In the genomic region with DNA sequence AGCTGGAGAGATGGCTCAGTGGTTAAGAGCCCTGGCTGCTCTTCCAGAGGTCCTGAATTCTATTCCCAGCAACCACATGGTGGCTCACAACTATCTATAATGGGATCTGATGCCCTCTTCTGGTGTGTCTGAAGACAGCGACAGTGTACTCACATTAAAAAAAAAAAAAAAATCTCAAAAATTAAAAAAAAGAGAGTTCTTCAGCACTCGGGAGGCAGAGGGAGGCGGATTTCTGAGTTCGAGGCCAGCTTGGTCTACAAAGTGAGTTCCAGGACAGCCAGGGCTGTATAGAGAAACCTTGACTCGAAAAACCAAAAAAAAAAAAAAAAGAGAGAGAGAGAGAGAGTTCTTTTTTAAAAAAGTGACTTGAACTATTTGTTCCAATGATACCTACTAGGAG, we compare ENCODE assay signal across 8 mouse cellular contexts. TPM values are rescaled to one million over a fixed set of nuclear protein-coding genes. Genes with fewer than 3 reads are reported as not detected.
DNase-seq lines count a peak whose midpoint lies in the region; ATAC-seq and TF ChIP-seq lines count a peak whose summit lies in the region.
"Not testable (repeated sequence)": the region's sequence is repeated elsewhere in the genome, so short reads cannot be mapped to it uniquely, and the experiment has no call there.

No protein-coding gene starts in this region.

- not testable (repeated sequence) for TF ChIP-seq EP300 in stomach, postnatal 0 days (optimal IDR thresholded peaks at IDR 0.05)

- H3K27me3 ChIP-seq in forebrain, embryonic 13.5 days, result peaks cover 19% of the 10 kb centered on the region
- not testable (repeated sequence) for H3K27me3 ChIP-seq in heart, embryonic 14.5 days (ENCODE audit: control insufficient read depth, insufficient read depth, low read length); hindbrain, postnatal 0 days (ENCODE audit: insufficient read depth, low read length); stomach, postnatal 0 days (ENCODE audit: control insufficient read depth, insufficient read depth, low read length)
- peaks cover 41% of the 10 kb centered on the region for H3K27me3 ChIP-seq in liver, embryonic 15.5 days
- peaks cover 22% of the 10 kb centered on the region for H3K27me3 ChIP-seq in midbrain, embryonic 13.5 days

- H3K9me3 ChIP-seq in forebrain, embryonic 13.5 days (replicated peaks); heart, embryonic 14.5 days (ENCODE audit: control insufficient read depth, low read length); hindbrain, postnatal 0 days (ENCODE audit: low read length); liver, embryonic 15.5 days (replicated peaks); midbrain, embryonic 13.5 days; stomach, postnatal 0 days (ENCODE audit: control insufficient read depth, low read length): not testable (repeated sequence)

- H3K4me3 ChIP-seq in cortical plate, adult 2 months (ENCODE audit: insufficient read depth, low read length), result peak overlapping the region; percentile 36; the same call in 1 of the 2 replicates
- H3K4me3 ChIP-seq in forebrain, embryonic 13.5 days; midbrain, embryonic 13.5 days (replicated peaks): not testable (repeated sequence)
- peak overlapping the region; percentile 72 to 78 for H3K4me3 ChIP-seq in heart, embryonic 14.5 days (ENCODE audit: control insufficient read depth in 1 of 2, insufficient read depth in 1 of 2, low read depth in 1 of 2, low read length in 2 of 2)
- H3K4me3 ChIP-seq in hindbrain, postnatal 0 days (ENCODE audit: low read length), result peak overlapping the region; percentile 39; the same call in 1 of the 2 replicates
- peak overlapping the region; percentile 50; the same call in 1 of the 2 replicates for H3K4me3 ChIP-seq in left cerebral cortex, adult 2 months
- H3K4me3 ChIP-seq in liver, embryonic 15.5 days (replicated peaks), result peak overlapping the region; percentile 58
- peak overlapping the region; percentile 64 for H3K4me3 ChIP-seq in stomach, postnatal 0 days (ENCODE audit: low read depth, low read length)

- not testable (repeated sequence) for DNase-seq in hindbrain, postnatal 0 days (ENCODE audit: low spot score); left cerebral cortex, adult 2 months (ENCODE audit: extremely low spot score in 1 of 2, low spot score in 2 of 2); stomach, postnatal 0 days (ENCODE audit: low spot score)

- not testable (repeated sequence) for H3K27ac ChIP-seq in cortical plate, adult 2 months (ENCODE audit: insufficient read depth, low read length); forebrain, embryonic 13.5 days; hindbrain, postnatal 0 days; left cerebral cortex, adult 2 months; liver, embryonic 15.5 days (replicated peaks); midbrain, embryonic 13.5 days
- H3K27ac ChIP-seq in heart, embryonic 14.5 days (replicated peaks in 1 of 2; ENCODE audit: control insufficient read depth in 1 of 2, insufficient read depth in 1 of 2, low read depth in 2 of 2, low read length in 2 of 2), result peak overlapping the region in 1 of 2 experiments; percentile 58; a peak in 1 of 4 replicates
- H3K27ac ChIP-seq in stomach, postnatal 0 days (replicated peaks), result peak overlapping the region; percentile 65; the same call in 1 of the 2 replicates

- intact Hi-C loops in left cerebral cortex, adult 2 months (cut with DNase I), result loop anchor here (10.0 kb wide), 1 partner anchor 404 kb away; no protein-coding TSS in a partner anchor

- H3K4me1 ChIP-seq in cortical plate, adult 2 months (ENCODE audit: control insufficient read depth, insufficient read depth, low read length); heart, embryonic 14.5 days (ENCODE audit: control insufficient read depth in 2 of 2, insufficient read depth in 2 of 2, low read length in 2 of 2); hindbrain, postnatal 0 days (ENCODE audit: insufficient read depth, low read length); stomach, postnatal 0 days (replicated peaks; ENCODE audit: control insufficient read depth, insufficient read depth): not testable (repeated sequence)
- peaks cover 13% of the 10 kb centered on the region for H3K4me1 ChIP-seq in forebrain, embryonic 13.5 days
- H3K4me1 ChIP-seq in liver, embryonic 15.5 days (replicated peaks), result peaks cover 12% of the 10 kb centered on the region
- H3K4me1 ChIP-seq in midbrain, embryonic 13.5 days (replicated peaks), result peaks cover 10% of the 10 kb centered on the region; the same call in 1 of the 2 replicates

- H3K4me2 ChIP-seq in forebrain, embryonic 13.5 days, result peak overlapping the region; percentile 76
- peak overlapping the region; percentile 92 for H3K4me2 ChIP-seq in heart, embryonic 14.5 days (ENCODE audit: low read length)
- peak overlapping the region; percentile 75 for H3K4me2 ChIP-seq in hindbrain, postnatal 0 days (ENCODE audit: low read depth, low read length)
- H3K4me2 ChIP-seq in liver, embryonic 15.5 days, result peak overlapping the region; percentile 69
- peak overlapping the region; percentile 75 for H3K4me2 ChIP-seq in midbrain, embryonic 13.5 days (replicated peaks)
- H3K4me2 ChIP-seq in stomach, postnatal 0 days (replicated peaks; ENCODE audit: low read depth), result peak overlapping the region; percentile 79; the same call in 1 of the 2 replicates

- not testable (repeated sequence) for TF ChIP-seq CTCF in cortical plate, adult 2 months (IDR thresholded peaks at IDR 0.05; ENCODE audit: extremely low read depth, insufficient read depth, low read length); hindbrain, postnatal 0 days (IDR thresholded peaks at IDR 0.05; ENCODE audit: low read depth); left cerebral cortex, adult 2 months (IDR thresholded peaks at IDR 0.05); stomach, postnatal 0 days (IDR thresholded peaks at IDR 0.05; ENCODE audit: low read depth)

- not testable (repeated sequence) for H3K36me3 ChIP-seq in forebrain, embryonic 13.5 days (ENCODE audit: poor library complexity, severe bottlenecking); hindbrain, postnatal 0 days (ENCODE audit: insufficient read depth, low read length); liver, embryonic 15.5 days (replicated peaks); midbrain, embryonic 13.5 days; stomach, postnatal 0 days (ENCODE audit: control insufficient read depth, insufficient read depth, low read length)
- peaks cover 13% of the 10 kb centered on the region for H3K36me3 ChIP-seq in heart, embryonic 14.5 days (ENCODE audit: control insufficient read depth, insufficient read depth, low read length)

- TF ChIP-seq POLR2A in cortical plate, adult 2 months (IDR thresholded peaks at IDR 0.05; ENCODE audit: extremely low read depth, insufficient read depth, low read length), result not testable (repeated sequence)

- WGBS in forebrain, embryonic 13.5 days, result 72% methylated on average over 5 of the region's 5 CpGs
- WGBS in heart, embryonic 14.5 days, result 61% methylated on average over 5 of the region's 5 CpGs
- WGBS in hindbrain, postnatal 0 days, result 73% methylated on average over 5 of the region's 5 CpGs
- WGBS in liver, embryonic 15.5 days (ENCODE audit: insufficient replicate concordance), result 56% methylated on average over 5 of the region's 5 CpGs
- 81% methylated on average over 5 of the region's 5 CpGs for WGBS in midbrain, embryonic 13.5 days
- WGBS in stomach, postnatal 0 days, result 72% methylated on average over 5 of the region's 5 CpGs

- not testable (repeated sequence) for ATAC-seq in forebrain, embryonic 13.5 days; heart, embryonic 14.5 days (ENCODE audit: insufficient number of reproducible peaks, insufficient read depth, low FRiP score, low read depth); hindbrain, postnatal 0 days; liver, embryonic 15.5 days (ENCODE audit: insufficient read depth); midbrain, embryonic 13.5 days; stomach, postnatal 0 days (ENCODE audit: low FRiP score, low TSS enrichment)

- H3K9ac ChIP-seq in forebrain, embryonic 13.5 days; hindbrain, postnatal 0 days (replicated peaks; ENCODE audit: low read length); liver, embryonic 15.5 days; midbrain, embryonic 13.5 days (replicated peaks); stomach, postnatal 0 days (ENCODE audit: low read length): not testable (repeated sequence)
- H3K9ac ChIP-seq in heart, embryonic 14.5 days (ENCODE audit: low read length), result peak overlapping the region; percentile 75

RNA-seq across cellular contexts. Expression of a gene that starts 0.5 kb away (rescaled TPM):
- 14.2 and 14.7 TPM in 2 replicates for polyA plus RNA-seq in cortical plate, adult 2 months (2012; rRNA removed)
- 12.3 and 13.8 TPM in 2 replicates for polyA plus RNA-seq in forebrain, embryonic 13.5 days (2015; fragmentation: Nextera tagmentation; extraction: Ambion mirVana)
- polyA plus RNA-seq in heart, embryonic 14.5 days (2014; fragmentation: Nextera tagmentation; extraction: Ambion mirVana), result 134 and 141 TPM in 2 replicates
- 6.3 and 12.6 TPM in 2 replicates for total RNA-seq in hindbrain, postnatal 0 days (2014; rRNA removed)
- polyA plus RNA-seq in hindbrain, postnatal 0 days (2015; fragmentation: Nextera tagmentation; extraction: Ambion mirVana), result 26.4 and 28.1 TPM in 2 replicates
- total RNA-seq in left cerebral cortex, adult 2 months (2021), result 1 to 10 TPM; 4.8 to 5.0 TPM
- 21.1 and 21.4 TPM in 2 replicates for polyA plus RNA-seq in liver, embryonic 15.5 days (2015; fragmentation: Nextera tagmentation; extraction: Ambion mirVana)
- 14.8 and 19.7 TPM in 2 replicates for polyA plus RNA-seq in midbrain, embryonic 13.5 days (2015; fragmentation: Nextera tagmentation; extraction: Ambion mirVana)
- polyA plus RNA-seq in stomach, postnatal 0 days (2015; fragmentation: Nextera tagmentation; extraction: Ambion mirVana), result 84.7 and 95.1 TPM in 2 replicates

RNA-seq across cellular contexts. Expression of a gene that starts 19.4 kb away (rescaled TPM):
- polyA plus RNA-seq in cortical plate, adult 2 months (2012; rRNA removed), result 202 and 207 TPM in 2 replicates
- polyA plus RNA-seq in forebrain, embryonic 13.5 days (2015; fragmentation: Nextera tagmentation; extraction: Ambion mirVana), result 49.0 and 56.2 TPM in 2 replicates
- polyA plus RNA-seq in heart, embryonic 14.5 days (2014; fragmentation: Nextera tagmentation; extraction: Ambion mirVana), result 49.7 and 55.1 TPM in 2 replicates
- 91.4 and 92.8 TPM in 2 replicates for total RNA-seq in hindbrain, postnatal 0 days (2014; rRNA removed)
- 67.2 and 69.0 TPM in 2 replicates for polyA plus RNA-seq in hindbrain, postnatal 0 days (2015; fragmentation: Nextera tagmentation; extraction: Ambion mirVana)
- total RNA-seq in left cerebral cortex, adult 2 months (2021), result 100 to 1,000 TPM; 281 to 290 TPM
- 18.8 and 20.8 TPM in 2 replicates for polyA plus RNA-seq in liver, embryonic 15.5 days (2015; fragmentation: Nextera tagmentation; extraction: Ambion mirVana)
- 67.8 and 69.0 TPM in 2 replicates for polyA plus RNA-seq in midbrain, embryonic 13.5 days (2015; fragmentation: Nextera tagmentation; extraction: Ambion mirVana)
- polyA plus RNA-seq in stomach, postnatal 0 days (2015; fragmentation: Nextera tagmentation; extraction: Ambion mirVana), result 32.4 and 35.6 TPM in 2 replicates
